Mouse (Mus musculus): Measurements from ENCODE around the gene Nubpl.

The Nubpl gene

DNA sequence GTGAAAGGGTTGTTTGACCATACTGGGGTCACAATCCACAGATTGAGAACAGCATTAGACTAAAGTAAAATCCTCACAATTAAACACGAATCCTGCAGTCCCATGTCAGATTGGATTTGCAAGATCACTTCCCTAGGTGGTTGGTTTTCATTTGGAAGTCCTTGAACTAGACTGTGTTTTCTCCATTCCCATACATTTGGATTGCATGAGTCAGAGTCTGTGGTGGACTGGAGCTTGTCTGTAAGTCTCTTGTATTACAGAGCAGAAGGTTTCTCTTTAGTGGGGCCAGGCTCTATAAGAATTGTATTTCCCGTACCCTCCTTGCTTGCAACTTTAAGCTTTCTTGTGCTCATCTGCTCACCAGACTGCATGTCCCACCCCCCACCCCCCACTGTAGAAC, 151.0 kb downstream of the Nubpl start:
- no peak for DNase-seq

DNA sequence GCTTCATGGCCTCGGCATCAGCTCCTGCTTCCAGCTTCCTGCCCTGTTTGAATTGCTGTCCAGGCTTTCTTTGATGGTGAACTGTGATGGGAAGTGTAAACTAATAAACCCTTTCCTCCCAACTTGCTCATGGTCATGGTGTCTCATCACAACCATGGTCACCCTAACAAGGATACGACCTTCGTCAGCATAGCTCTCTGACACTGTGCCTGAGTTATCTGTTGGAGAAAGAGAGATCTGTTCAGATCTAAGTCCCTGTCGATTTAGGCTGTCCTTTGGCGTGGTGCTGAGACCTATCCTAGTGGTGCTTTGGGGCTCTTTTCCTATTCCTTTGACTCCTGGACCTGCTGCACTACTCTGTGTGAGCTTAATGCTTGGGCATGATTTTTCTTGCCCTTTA, 156.6 kb downstream of the Nubpl start:
- DNase-seq, result no peak

- no peak for DNase-seq
These were observed 170.6 kb downstream of the Nubpl start for GRCm38 (mm10) chr12:52268131-52268530.

GRCm38 (mm10) chr12:52272828-52273227, 175.3 kb downstream of the Nubpl start:
- no peak for DNase-seq

DNA sequence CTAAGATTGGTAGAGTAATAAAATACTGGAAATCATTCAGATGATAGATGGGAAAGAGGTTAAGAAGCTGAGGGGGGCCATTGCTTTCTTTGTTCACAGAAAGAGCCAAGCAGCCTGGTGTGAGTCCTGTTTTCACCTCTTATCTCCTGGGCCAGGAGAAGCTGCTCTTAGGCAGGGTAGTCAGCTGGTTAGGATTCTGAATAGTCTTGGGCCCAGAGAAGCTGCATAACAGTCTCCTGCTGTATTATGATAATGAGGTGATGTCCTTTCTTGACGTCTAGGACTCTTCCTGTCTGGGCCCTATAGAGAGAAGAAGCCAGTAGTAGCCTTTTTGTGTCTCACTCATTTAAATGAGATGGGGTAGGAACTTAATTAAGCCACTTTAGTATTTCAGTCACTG, 178.8 kb downstream of the Nubpl start:
- DNase-seq, result no peak

DNA sequence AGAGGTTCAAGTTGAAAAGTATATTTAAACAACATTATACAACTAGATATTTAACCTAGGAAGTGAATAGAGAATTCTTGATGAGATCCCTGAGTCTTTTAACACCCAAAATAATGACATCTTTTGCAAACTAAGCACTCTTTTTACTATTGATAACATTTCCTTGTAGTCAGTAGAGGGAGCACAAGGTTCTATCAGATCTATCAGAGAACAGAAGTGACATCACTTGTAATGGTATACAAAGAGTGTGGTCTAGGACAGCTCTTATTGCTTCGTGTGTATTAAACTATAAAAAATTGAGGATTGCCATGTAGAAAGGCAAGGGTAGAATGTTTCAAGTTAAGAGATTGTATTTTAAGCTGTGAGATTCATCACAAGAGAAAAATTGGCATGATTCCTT, 183.7 kb downstream of the Nubpl start:
- DNase-seq, result no peak

GRCm38 (mm10) chr12:52284471-52284870, 186.9 kb downstream of the Nubpl start:
- DNase-seq, result no peak

GRCm38 (mm10) chr12:52286802-52287201, 189.3 kb downstream of the Nubpl start:
- no peak for DNase-seq

DNA sequence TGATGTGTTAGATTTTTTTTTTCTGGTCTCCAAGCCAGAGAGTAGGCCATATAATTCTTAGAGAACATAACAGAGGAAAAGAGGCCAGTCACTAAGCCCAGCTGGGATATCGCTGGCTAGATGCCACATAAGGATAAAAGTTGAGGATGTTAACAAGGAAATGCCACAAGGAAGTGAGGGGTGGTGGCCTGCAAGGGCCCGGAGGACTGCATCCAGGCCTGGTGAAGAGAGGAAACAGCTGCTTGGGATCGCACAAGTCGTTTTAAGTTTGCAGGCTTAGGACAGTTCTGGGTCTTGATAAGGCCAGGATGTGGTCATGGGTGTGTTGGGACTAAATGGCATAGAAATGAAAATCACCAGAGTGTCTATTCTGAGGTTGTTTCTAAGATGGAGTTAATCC, 191.0 kb downstream of the Nubpl start:
- DNase-seq, result no peak

GRCm38 (mm10) chr12:52288941-52289567, 191.5 kb downstream of the Nubpl start:
- DNase-seq, result no peak

DNA sequence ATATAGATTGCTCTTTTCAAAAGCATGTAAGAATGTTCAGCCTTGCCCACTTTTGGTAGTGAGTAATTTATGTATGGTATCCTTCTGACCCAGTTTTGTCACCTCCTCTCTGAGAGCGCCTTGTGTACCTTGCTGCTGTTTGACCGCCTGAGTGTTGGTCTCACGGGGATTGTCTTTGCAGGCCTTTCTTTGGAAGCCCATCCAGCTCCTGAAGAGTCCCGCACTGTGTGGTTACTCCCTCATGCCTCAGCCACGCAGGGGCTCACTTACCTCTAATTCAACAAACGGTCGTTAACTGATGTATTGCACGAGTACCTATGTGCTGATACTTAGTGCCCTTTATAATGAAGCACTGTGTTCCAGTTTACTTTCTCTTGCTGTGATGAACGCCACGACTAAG, 192.1 kb downstream of the Nubpl start:
- no peak for DNase-seq

GRCm38 (mm10) chr12:52293931-52294330, 196.4 kb downstream of the Nubpl start:
- no peak for DNase-seq

DNA sequence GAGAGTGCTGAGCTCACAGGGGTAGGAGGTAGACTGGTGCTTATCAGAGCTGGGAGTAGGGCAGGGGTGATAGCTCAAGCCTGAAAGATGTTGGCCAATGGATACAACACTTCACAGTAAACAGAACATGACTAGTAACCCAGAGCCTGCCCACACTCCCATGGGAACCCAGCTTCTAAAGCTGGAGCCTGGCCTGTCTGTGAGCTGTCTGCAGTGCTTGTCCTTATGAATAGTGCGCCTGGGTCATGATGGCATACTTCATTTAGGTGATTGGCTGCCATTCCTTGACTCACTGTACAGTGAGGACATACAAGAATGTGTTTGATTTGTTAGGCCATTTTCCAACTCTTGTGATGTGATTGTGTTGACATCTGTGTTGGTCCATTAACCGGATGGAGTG, 200.5 kb downstream of the Nubpl start:
- DNase-seq, result no peak

DNA sequence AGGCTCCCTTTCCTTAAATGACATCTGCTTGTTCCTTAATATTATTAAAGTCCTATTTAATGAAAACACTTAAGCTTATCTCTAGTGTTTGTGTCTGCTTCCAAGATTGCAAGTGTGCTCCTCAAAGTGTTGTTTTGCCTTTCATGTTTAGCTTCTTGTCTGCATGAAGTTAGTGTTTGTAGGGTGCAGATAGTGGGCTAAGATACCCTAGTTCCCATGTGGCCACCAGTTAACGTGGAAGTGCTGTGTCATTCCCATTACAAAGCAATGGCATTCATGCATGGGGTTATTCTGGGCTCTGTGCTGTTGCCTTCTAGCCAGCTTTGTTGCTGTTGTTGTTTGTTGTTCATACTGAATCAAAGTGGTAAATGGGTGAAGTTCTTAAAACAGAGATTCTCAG, 201.1 kb downstream of the Nubpl start:
- no peak for DNase-seq

- DNase-seq, result no peak
These were observed 205.4 kb downstream of the Nubpl start for GRCm38 (mm10) chr12:52302961-52303360.

- DNase-seq, result no peak
These were observed 208.8 kb downstream of the Nubpl start for GRCm38 (mm10) chr12:52306348-52306747.

DNA sequence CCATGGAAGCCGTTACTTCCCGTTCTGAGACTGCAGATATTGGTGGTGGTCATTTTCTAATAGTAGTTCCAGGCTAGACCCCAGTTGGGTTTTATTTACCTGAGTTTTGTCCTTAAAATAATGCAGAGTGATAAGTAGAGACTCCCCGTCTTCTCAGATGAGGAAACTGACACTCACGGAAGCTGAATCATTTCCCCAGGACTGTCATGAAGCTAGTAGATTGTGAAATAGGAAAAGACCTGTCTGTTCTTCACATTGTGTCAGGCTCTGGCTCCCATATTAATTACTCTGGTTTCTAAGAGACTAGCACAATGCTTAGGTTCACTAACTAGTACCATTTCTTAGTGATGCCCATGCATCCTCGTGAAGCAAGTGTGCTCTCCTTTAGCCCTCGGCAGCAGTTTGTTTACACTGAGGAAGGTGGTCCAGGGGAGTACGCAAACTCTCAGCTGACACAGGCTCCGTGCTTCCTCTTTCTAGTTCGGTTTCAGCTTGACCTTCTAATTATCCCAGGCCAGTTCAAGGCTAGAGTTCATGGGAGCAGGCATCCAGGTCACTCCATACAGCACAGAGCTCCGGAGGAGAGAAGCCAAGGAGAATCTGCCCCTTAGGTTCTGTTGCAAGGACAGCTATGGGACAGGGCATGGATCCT, 209.9 kb downstream of the Nubpl start:
- no peak for DNase-seq

DNA sequence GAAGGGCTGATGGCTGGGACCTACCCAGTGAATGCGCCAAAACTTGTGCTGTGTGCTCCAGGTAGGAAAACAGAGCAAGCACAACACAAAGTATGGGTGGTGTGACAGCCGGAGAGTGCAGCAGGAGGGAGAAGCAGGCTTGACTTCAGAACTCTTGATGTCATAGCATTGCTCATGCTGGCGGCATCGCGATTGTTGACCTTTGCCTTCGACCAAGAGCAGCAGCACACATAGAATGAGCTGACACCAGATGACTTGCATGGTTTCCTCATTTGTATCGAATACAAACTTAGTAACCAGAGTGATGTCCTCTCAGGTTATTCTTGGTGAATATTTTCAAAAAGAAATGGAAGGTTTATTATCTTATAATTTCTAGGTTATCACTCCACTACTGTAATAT, 211.1 kb downstream of the Nubpl start:
- no peak for DNase-seq

DNA sequence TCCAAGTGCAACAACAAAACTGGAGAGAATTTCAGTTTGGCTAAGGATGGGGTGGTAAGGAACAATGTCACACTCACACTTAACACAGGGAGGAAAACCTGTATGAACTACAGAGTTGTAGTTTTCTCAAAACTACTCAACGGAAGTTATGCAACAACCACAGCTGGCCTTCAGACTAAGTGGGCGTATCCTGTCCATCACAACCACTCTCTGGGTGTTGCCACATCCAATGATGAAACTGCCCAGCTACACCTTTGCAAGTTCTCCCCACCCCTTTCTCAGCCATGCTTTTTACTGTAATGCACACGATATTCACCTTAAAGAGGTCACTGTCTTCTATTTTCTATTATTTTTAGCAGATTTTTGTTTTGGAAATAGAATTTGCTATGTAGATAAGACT, 217.3 kb downstream of the Nubpl start:
- no peak for DNase-seq

DNA sequence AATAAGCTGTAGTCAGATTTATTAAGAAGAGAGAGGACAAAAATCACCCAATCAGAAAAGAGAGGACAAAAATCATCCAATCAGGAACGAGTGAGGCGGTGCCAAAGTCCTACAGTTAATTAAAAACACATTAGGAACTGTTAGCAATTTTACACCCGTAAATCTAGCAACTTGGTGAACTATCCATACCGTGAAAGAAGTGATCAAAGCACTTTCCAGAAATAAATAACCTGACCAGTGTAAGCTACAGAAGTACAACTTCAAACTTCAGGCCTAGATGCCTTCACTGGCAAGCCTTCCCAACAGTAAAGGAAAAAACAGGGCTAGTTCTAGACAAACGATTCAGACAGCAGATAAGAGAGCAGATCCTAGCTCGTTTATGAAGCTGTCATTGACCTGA, 220.1 kb downstream of the Nubpl start:
- DNase-seq, result no peak

DNA sequence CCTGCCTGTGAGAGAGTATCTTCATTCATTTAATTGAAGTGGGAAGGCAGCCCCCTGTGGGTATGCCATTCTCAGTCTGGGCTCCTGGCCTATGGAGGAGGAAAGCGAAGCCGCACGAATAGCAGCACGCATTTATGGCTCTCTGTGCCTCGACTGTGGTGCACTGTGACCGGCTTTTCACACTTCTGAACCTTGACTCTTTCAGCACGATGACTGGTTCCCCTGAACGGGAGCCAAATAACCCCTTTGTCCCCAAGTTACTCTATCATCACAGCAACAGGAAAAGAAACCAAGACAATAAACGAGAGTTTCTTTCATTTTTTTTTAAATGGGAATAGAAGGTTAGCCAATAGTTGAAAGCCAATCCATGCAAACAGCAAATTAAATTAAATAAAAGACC, 220.9 kb downstream of the Nubpl start:
- DNase-seq, result no peak

- no peak for DNase-seq
These were observed 221.6 kb downstream of the Nubpl start for GRCm38 (mm10) chr12:52319156-52319555.

- no peak for DNase-seq
These were observed 231.0 kb downstream of the Nubpl start for GRCm38 (mm10) chr12:52328488-52328887.

- DNase-seq, result no peak
These were observed 237.7 kb downstream of the Nubpl start for GRCm38 (mm10) chr12:52335142-52335765.

Data from right cerebral cortex, postnatal 25 days (tissue).